Mouse (Mus musculus): ENCODE data around the gene Cd86. TPM values are rescaled to one million over a fixed set of nuclear protein-coding genes. Genes with fewer than 3 reads are reported as not detected.

The Cd86 gene
- polyA plus RNA-seq, 1 experiment from 2014 or later: 9.3 TPM

Other genes starting within 250 kb of the Cd86 start
- gene Stfa3, start 210.7 kb downstream of the Cd86 start, polyA plus RNA-seq (2015; fragmentation: Nextera tagmentation; extraction: Ambion mirVana): 99.4 and 110 TPM in 2 replicates
- gene Casr, start 103.9 kb downstream of the Cd86 start, polyA plus RNA-seq (2015; fragmentation: Nextera tagmentation; extraction: Ambion mirVana): not detected in 2 replicates
- gene Ildr1, start 27.9 kb upstream of the Cd86 start, polyA plus RNA-seq (2015; fragmentation: Nextera tagmentation; extraction: Ambion mirVana): 0.04 and 0.14 TPM in 2 replicates
- 1.8 and 2.7 TPM in 2 replicates for gene Slc15a2, start 118.9 kb upstream of the Cd86 start, polyA plus RNA-seq (2015; fragmentation: Nextera tagmentation; extraction: Ambion mirVana)
- 7.4 and 9.0 TPM in 2 replicates for gene Iqcb1, start 162.3 kb upstream of the Cd86 start, polyA plus RNA-seq (2015; fragmentation: Nextera tagmentation; extraction: Ambion mirVana)
- 0.20 and 0.28 TPM in 2 replicates for gene Eaf2, start 208.9 kb upstream of the Cd86 start, polyA plus RNA-seq (2015; fragmentation: Nextera tagmentation; extraction: Ambion mirVana)
- 24.2 and 24.8 TPM in 2 replicates for gene Golgb1, start 209.1 kb upstream of the Cd86 start, polyA plus RNA-seq (2015; fragmentation: Nextera tagmentation; extraction: Ambion mirVana)